Mouse (Mus musculus): ENCODE data around the gene Fez2.
A peak's percentile ranks its signal among the peaks of the same experiment; 100 is the strongest.

The Fez2 gene

GRCm38 (mm10) chr17:78406854-78407253 is 11.1 kb downstream of the Fez2 start:
- no peak for DNase-seq

- DNase-seq, result no peak
Observed at GRCm38 (mm10) chr17:78405336-78405735, 12.6 kb downstream of the Fez2 start.

- no peak for DNase-seq
Observed at GRCm38 (mm10) chr17:78403804-78404203, 14.1 kb downstream of the Fez2 start.

GRCm38 (mm10) chr17:78403229-78403628 is 14.7 kb downstream of the Fez2 start:
- no peak for DNase-seq

GRCm38 (mm10) chr17:78402174-78402573 is 15.8 kb downstream of the Fez2 start:
- DNase-seq, result no peak

- no peak for DNase-seq
Observed at GRCm38 (mm10) chr17:78401713-78402112, 16.2 kb downstream of the Fez2 start.

GRCm38 (mm10) chr17:78401311-78401710 is 16.6 kb downstream of the Fez2 start:
- no peak for DNase-seq

- peak; percentile 53 for DNase-seq
Observed at GRCm38 (mm10) chr17:78400130-78400840, 17.7 kb downstream of the Fez2 start.

GRCm38 (mm10) chr17:78392401-78393087 is 25.4 kb downstream of the Fez2 start:
- no peak for DNase-seq

- DNase-seq, result no peak
Observed at GRCm38 (mm10) chr17:78389573-78389972, 28.4 kb downstream of the Fez2 start.

- no peak for DNase-seq
Observed at GRCm38 (mm10) chr17:78388101-78388847, 29.7 kb downstream of the Fez2 start.

- DNase-seq, result no peak
Observed at GRCm38 (mm10) chr17:78387665-78388064, 30.3 kb downstream of the Fez2 start.

GRCm38 (mm10) chr17:78382321-78382720 is 35.6 kb downstream of the Fez2 start:
- no peak for DNase-seq

- no peak for DNase-seq
Observed at GRCm38 (mm10) chr17:78379730-78380245, 38.2 kb downstream of the Fez2 start.

- DNase-seq, result no peak
Observed at GRCm38 (mm10) chr17:78379079-78379729, 38.7 kb downstream of the Fez2 start.

GRCm38 (mm10) chr17:78376587-78376986 is 41.4 kb downstream of the Fez2 start:
- DNase-seq, result no peak

- no peak for DNase-seq
Observed at GRCm38 (mm10) chr17:78374756-78375155, 43.2 kb downstream of the Fez2 start.

GRCm38 (mm10) chr17:78373849-78374248 is 44.1 kb downstream of the Fez2 start:
- DNase-seq, result no peak

- no peak for DNase-seq
Observed at GRCm38 (mm10) chr17:78373174-78373573, 44.8 kb downstream of the Fez2 start.

- DNase-seq, result no peak
Observed at GRCm38 (mm10) chr17:78370445-78370844, 47.5 kb downstream of the Fez2 start.

GRCm38 (mm10) chr17:78368481-78368880 is 49.5 kb downstream of the Fez2 start:
- no peak for DNase-seq

GRCm38 (mm10) chr17:78366070-78366469 is 51.9 kb downstream of the Fez2 start:
- no peak for DNase-seq

All from thymus, postnatal 25 days (tissue).